Mouse (Mus musculus) CD4-positive helper T cell, adult 2 months (primary cell): Measurements from ENCODE around the gene Bst2.

Experiments used
- DNase-seq: peaks from one replicate; pipeline ENCODE4 v3.0.0-alpha.2; 2012; ENCODE audit warnings: low read depth, missing footprints, low spot score

Gene Bst2

DNA sequence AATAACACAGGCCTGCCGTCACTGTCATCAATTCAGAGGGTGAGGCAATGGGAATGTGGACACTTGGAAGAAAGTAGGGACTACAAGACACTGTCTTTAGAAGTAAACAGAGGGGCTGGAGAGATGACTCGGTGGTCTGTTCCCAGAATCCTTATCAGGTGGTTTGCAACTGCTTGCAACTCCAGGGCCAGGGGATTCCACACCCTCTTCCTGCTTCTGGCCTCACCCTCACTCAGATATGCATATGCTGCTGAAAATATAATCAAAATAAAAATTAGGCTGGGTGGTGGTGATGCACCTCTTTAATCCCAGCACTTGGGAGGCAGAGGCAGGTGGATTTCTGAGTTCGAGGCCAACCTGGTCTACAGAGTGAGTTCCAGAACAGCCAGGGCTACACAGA is 22.8 kb upstream of the Bst2 start:
- DNase-seq = no peak

DNA sequence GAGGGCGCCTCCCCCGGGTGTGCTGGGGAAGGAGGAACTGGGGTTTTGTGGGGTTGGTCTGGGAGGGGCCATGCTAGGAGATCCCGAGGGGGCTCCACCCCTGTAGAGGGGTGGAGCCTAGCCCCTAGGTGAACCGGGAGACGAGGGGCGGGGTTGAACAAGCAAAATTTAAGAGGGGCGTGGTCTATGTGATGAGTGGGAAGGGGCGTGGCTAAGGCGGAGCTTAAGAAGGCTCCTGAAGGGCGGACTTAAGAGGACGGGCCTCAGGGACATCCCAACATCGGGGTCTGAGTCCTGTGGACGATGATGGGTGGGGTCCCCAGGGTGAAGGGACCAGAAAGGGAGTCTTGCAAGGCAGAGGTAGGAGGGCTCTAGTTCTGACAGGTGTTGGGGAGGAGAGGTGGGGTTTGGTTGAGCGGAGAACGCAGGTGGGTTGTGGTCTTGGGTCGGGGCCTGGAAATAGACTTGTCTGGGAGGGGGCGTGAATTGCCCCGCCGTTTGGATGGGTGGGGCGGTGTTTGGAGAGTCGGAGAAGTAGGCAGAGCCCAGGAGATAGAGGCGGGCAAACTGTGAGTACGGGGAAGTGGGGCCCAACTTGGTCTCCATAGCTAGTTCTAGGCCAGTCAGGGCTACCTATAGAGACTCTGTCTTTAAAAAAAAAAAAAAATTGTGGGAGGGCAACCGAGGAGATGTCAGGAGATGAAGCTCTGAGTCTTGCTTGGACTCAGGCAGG is 21.9 kb upstream of the Bst2 start:
- DNase-seq = peak; percentile 90

GRCm38 (mm10) chr8:71558071-71558957 is 21.1 kb upstream of the Bst2 start, which contains the start of gene Tmem221:
Gene Tmem221 (minus strand): TSS chr8:71558871.
- DNase-seq = peak; percentile 78

GRCm38 (mm10) chr8:71554644-71555043 is 17.4 kb upstream of the Bst2 start:
- DNase-seq = no peak

DNA sequence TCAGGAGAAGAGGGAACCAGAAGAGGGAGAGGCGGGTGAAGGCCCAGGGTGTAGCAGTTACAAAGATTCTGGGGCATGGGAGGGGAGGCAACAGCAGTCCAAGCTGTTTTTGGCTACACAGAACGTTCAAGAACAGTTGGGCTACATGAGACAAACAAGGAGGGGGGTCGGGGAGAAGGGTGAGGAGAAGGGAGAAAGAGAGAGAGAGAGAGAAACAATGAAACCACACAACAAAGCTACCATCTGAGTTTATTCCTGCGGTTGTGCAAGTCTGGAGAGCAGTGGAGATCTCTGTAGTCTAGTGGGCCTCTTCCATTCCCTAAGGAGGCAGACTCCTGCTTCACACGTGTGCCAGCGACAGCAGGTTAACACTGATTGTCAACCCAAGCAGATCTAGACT is 16.7 kb upstream of the Bst2 start:
- DNase-seq = no peak

- DNase-seq = no peak
Measured at GRCm38 (mm10) chr8:71552770-71553169, 15.5 kb upstream of the Bst2 start.

DNA sequence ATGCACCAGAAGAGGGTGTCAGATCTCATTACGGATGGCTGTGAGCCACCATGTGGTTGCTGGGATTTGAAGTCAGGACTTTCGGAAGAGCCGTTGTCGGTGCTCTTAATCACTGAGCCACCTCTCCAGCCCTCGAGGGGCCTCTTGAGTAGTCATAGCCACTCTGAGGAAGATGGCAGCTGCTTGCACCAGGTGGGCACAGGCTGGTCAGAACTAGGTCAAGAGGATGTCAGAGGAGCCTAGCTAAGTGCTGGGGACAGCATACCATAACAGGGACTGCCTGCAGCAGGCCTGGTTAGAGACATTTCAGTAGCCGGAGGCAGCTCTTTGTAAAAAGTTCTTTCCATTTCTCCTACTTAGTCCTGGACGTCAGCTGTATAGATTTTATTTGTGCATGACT is 13.5 kb upstream of the Bst2 start:
- DNase-seq = no peak

GRCm38 (mm10) chr8:71547590-71547989 is 10.3 kb upstream of the Bst2 start:
- DNase-seq = no peak

DNA sequence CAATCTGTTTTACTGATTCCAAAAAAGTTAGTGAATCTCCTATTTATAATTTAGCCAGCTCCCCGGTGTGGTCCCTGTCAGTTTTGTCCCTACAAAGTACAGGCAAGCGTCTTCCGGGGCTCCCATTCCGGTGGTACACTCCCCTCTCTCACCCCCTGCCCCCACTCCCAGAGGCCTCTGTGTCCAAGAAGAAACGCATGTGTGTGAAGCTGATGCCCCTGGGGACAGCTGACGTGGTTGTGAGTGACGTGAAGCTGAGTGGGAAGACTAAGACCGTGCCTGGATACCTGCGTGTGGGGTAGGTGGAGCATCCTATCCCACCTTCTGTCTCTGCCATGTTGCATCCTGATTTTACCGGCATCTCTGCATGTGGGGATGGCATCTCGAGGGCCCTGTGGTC is 7.8 kb upstream of the Bst2 start:
- DNase-seq = no peak

DNA sequence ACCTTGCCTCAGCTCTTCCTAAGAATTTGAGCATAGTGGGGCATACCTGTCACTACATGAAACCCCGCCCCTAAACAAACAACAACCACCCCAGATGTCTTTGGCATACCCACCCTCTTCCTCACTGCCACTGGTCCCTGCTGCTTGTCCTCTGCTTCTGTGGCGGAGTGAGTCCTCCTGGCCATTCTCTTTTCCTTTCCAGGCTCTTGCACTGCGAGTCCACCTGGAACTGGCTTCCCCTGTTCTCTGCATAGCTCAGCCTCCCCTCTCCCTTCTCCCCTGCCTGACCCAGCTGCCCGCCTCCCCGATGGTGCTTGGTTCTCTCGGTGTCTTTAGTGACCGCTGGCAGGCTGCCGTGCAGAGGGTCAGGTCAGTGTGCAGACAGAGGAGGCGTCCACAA is 6.5 kb upstream of the Bst2 start:
- DNase-seq = no peak

GRCm38 (mm10) chr8:71542632-71543343 is 5.5 kb upstream of the Bst2 start, which contains the start of gene Mvb12a:
Gene Mvb12a (plus strand): TSS chr8:71542922.
- peak; percentile 98 for DNase-seq

- peak; percentile 28 for DNase-seq
Measured at GRCm38 (mm10) chr8:71535663-71536062, 1.6 kb downstream of the Bst2 start.

- no peak for DNase-seq
Measured at GRCm38 (mm10) chr8:71534263-71534810, 2.9 kb downstream of the Bst2 start.

GRCm38 (mm10) chr8:71530735-71531467 is 6.4 kb downstream of the Bst2 start:
- DNase-seq = peak; percentile 44

- peak; percentile 62 for DNase-seq
Measured at GRCm38 (mm10) chr8:71528362-71529073, 8.7 kb downstream of the Bst2 start.

DNA sequence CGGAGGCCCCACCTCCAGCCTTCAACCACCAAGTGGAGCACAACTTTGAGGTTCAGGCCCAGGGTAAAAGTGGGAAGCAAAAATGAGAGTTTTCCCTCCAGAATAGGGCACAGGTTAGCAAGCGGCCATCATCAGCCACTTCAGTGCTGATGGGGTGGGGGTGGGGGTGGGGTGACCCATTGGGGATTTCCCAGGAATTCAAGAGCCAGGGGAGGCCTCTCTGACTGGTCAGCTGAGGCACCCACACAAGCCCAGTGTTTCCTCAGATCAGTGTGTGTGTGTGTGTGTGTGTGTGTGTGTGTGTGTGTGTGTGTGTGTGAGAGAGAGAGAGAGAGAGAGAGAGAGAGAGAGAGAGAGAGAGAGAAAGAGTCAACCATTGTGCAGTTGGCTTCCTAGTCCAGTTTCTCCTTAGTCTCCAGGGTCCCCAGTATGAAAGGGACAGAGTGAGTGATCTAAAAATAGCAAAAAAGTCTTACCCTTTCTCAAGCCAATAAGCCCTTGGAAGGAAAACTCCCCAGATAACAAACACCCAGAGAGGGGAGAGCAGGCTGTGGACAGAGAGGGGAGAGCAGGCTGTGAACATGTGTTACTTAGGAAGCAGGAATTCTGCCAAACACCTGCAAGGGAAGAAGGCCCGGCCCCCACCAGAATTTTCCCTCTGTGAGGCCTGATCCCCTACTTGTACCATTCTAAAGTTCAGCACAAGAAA is 9.9 kb downstream of the Bst2 start:
- no peak for DNase-seq

DNA sequence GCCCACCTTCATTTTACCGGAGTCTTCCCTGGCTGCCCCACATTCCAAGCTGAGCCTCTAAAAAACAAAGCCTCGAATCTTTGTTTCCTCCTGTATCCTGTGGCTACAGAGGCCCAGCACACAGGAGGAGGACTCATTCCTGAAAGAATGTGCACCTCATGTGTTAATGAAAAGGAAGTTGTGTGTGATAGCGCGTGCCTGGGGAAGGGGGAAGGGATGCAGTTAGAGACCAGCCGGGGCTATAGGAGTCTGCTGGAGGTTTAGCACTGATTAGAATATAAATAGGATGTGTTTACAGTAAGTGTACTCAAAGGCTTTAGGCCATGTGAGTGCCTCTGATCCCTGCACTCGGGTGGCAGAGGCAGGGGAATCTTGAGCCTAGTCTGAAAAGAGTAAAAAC is 11.0 kb downstream of the Bst2 start:
- DNase-seq = no peak

DNA sequence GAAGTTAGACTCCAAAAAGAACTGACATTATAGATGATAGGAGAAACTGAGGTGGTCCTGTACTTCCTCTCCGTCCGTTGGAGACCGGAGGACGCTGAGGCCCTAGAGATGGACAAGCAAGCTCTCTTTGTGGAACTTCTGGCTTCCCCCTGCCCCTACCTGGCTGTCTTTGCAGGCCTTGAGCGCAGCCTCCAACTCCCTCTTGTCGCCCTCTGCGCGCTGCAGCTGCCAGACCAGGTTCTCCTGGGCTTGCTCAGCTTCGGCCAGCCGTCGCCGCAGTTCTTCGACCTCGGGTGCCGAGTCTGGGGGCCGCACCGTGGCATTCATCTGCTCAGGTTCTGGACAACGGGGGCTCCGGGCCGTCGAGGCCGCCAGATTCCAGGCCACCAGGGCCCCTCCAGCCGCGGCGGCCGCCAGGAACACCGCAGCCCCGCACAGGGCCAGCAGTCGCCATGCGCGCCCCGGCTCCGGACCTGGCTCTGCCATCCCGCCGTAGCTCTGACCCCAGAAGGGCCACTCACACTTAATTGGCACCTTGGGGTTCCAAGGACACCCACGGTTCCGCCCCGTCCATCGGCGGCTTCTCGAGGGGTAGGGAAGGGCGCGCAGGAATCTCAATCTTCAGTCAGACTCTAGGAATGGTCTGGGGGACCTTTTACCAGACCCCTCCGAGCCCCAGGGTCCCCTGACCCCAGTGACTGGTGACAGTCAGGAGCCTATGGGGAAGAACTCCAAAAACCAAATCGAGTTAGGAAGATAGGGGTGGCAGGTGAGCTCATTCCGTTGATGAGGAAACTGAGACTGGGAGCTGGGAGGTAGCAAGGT is 11.8 kb downstream of the Bst2 start, which contains the start of gene Ccdc194:
TSS of gene Ccdc194 (minus strand) at position 486 of the 825 bp plus-strand sequence.
- no peak for DNase-seq

DNA sequence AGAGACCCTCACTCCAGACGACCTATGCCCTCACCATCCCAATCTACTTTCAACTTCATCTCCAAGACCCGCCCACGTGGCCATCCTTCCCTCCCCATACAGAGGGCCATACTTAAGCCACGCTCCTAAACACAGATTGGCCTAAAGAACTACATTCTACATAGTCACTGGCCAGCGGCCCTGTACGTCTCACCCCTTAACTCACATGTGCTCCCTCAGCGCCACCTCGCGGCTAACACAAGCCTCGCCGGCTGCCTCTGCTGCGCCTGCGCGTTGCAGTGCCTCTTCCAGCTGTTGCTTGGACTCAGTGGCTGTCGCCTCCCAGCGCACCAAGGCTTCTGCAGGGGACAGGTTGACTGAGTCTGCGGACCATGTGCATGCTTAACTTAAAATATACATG is 15.6 kb downstream of the Bst2 start:
- peak; percentile 91 for DNase-seq
